Mouse (Mus musculus) cerebellum, postnatal 4 days (tissue): ENCODE measurements at regions not wholly inside any gene's neighbourhood (a gene's known extent, or its start where the extent isn't known, plus 50 kb on each side); places are given as distances from the start of the nearest gene placed in this dataset.

Source experiments
- DNase-seq, 2 experiments: peaks; one replicate each; pipeline ENCODE4 v3.0.0; 2022; ENCODE audit warnings: low spot score in 2 of 2, mixed read lengths in 1 of 2

DNA sequence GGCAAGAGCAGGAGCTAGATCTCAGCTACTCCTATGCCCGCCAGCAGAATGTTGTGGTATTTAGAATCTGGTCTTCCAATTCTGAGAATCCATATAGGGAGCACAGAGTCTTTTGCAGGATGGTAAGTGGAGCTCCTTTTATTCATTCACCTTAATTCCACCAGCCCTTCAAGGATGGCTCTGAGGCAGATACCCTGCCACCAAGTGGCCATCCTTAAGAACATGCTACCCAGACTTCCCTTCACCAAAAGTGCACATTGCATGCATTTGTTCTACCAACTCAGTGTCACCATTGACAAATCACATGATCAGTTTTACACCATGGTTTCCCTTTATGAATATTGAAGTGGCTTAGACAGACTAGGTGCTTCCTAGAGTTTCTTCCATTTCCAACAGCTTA lies 186.1 kb upstream of the Cd180 start:
- no peak for DNase-seq

DNA sequence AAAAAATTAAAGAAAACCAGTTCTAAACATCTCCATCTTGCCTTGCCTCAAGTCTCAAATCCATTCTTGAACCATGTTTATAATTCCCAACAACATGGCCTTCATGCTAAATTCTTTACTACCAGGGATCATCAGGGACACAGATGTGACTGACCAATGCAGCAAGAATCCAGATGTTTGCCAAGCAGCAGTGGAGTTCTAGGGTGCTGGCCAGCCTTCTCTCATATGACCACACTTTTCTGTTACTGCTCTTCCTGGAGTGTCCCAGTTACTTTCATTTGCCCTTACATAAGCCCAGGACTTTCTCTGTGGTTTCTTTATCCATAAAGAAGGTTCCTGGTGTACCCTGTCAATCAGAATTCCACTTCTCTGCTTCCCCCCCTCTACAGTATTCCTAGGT lies 185.4 kb upstream of the Cd180 start:
- DNase-seq: no peak

DNA sequence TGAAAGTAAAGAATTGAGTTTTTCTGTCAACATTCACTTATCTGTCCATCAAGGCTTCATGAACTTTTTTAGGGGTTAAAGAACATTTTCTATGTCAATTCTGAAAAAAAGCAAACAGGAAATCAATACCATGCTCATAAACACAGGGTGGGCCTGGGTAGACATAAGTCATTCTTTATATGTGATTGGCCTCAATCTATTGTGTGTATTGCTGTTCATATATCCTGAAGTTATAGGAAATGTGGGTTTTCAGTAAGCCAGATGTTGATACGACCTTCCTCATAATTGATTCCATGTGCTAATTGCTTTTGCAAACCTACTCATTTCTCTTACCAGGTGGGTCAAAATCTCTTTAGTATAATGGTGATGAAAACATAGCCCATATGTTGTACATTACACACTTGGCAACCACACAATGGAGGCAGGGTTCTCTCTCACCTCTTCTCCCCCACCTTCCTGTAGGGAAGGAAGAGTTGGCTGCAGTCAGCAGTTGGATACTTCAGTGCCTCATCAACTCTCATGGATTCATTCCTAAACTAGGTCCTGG lies 182.6 kb upstream of the Cd180 start:
- no peak for DNase-seq

DNA sequence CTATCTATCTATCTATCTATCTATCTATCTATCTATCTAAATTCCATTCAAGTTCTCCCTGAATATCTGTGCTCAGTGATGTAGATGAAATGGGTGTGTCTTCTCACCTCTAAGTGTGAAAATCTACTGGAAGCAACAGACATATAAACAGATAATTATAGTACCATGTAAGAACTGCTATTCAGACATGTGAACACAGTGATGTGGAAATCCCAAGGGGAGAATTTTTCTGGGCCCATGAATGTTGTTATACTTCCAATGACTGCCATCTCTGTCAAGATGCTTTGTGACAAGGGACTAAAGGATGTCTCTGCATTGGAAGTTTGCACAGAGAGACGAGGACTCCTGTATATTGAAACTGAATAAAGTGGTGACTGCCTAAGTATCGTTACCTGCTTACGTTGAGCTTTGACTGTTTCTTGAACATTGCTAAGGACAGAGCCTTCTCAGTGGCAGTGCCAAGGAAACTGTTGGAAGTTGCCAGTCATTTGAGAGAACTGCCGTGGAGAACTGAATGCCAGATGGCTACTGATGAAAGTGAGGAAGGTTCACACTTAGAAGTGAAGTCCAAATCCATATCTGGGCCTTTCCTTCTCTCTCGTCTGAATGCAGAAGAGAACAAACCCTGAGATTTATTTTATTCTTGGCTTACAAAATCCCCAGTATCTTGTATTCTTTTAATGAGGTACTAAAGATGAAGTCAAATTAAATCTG lies 175.0 kb upstream of the Cd180 start:
- DNase-seq: no peak

GRCm38 (mm10) chr13:102521427-102521826 lies 171.9 kb upstream of the Cd180 start:
- no peak for DNase-seq

DNA sequence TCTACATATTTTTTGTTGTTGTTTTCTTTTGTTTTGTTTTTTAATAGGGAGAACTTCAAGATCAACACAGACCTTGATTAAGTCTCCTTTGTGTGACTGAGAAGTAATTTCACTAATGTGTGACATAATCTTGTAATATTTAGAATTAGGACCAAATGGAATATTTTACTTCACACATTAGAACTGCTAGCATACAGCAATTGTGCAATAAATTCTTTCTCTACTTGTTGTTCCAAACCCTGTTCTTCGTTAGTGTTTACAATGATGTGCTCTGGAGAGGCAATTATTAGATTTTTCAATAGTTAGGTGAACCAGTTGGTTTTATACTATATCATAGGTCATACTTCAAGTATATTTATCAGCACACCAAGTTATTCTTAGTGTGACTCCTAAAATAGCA lies 171.3 kb upstream of the Cd180 start:
- DNase-seq: no peak

- DNase-seq: no peak
Observed at GRCm38 (mm10) chr13:102526621-102527140, 166.7 kb upstream of the Cd180 start.

GRCm38 (mm10) chr13:102533784-102534183 lies 159.6 kb upstream of the Cd180 start:
- DNase-seq: peak in 1 of 2 experiments; percentile 28

DNA sequence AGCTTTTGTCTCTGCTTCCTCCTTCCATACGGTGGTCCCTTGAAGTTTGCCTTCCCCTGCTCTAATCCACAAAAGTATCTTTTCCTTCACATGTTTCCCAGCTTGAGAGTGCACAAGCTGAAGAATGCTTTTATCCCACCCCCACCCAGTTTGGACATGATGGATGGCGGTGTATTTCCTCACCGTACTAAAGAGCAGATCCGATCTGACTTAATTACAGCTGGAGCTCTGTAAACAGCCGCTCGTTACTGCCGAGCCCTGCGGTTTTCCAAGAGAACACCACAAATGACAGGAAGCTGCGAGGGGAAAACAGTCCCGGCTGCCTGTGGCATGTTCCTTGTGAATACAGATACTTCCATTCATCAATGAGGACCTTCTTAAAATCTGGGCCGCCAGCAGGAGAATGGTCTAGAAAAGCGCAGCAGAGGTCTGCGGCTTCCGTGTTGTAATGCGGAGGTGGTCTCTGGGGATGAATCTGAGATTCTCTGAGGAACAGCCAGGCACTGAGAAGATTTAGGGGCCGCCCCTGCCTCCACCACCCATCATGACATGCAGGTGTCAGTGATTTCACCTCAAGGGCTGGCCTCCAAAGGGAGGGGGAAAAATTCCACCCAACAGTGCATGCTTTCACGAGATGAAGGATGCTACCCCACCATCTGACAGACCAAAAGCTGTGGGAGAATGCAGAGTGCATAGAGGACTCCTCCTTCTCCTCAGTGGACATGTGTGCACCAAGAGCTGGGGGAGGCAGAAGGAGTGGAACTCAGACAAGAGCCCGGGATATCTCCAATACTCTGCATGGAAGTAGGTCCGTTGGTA lies 155.7 kb upstream of the Cd180 start:
- no peak for DNase-seq

DNA sequence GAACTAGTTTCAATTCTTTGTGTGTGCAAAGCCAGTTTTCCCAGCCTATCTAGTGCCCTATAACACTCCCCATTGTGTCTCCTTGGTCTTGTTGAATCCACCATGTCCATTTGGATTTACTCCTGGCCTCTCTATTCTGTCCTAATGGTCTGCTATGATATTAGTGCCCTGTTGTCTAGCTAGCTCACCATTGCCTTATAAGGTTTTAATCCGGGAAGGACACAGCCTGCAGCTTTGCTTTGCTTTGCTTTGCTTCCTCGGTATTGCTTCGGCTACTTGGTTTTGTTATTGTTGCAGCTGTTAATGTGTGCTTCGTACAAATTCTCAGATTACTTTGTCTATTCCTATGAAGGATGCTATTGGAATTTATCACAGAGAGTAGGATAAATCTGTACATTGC lies 152.9 kb upstream of the Cd180 start:
- no peak for DNase-seq

GRCm38 (mm10) chr13:102544359-102545165 lies 148.8 kb upstream of the Cd180 start:
- no peak for DNase-seq

DNA sequence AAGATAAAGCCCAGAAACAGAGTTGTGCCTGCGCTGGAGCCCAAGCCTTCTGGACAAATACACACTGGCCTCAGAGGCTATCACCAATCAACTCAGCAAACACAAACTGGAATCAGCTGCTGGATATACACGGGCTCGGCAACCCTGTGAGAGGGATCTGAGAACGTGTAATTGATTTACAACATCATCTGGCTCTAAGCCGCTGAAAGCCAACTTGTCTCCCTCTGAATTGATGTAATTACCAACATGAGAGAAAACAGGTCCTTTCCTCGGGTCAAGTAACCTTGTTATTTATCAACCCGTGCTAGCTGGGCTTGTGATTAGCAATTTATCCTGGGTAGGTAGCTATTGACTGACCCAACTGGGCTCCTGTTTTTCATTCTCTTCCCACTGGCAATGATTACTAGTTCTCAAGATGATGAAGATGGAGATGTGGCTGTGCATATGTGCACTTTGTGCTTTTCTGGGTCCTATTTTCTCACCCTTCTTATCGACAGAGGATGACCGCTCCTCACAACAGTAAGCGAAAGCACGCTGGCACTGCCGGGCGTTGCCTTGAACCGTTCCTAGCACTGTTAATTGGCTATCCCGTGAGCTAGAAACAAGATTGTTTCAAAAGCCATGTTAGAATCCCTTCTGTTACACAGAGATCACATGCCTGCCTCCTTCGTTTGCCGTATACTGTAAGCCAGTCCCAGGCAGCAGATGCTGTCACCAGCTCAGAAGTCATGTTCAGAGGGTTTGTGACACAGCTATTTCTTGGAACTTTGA lies 147.3 kb upstream of the Cd180 start:
- DNase-seq: no peak

- no peak for DNase-seq
Observed at GRCm38 (mm10) chr13:102548252-102548651, 145.1 kb upstream of the Cd180 start.

DNA sequence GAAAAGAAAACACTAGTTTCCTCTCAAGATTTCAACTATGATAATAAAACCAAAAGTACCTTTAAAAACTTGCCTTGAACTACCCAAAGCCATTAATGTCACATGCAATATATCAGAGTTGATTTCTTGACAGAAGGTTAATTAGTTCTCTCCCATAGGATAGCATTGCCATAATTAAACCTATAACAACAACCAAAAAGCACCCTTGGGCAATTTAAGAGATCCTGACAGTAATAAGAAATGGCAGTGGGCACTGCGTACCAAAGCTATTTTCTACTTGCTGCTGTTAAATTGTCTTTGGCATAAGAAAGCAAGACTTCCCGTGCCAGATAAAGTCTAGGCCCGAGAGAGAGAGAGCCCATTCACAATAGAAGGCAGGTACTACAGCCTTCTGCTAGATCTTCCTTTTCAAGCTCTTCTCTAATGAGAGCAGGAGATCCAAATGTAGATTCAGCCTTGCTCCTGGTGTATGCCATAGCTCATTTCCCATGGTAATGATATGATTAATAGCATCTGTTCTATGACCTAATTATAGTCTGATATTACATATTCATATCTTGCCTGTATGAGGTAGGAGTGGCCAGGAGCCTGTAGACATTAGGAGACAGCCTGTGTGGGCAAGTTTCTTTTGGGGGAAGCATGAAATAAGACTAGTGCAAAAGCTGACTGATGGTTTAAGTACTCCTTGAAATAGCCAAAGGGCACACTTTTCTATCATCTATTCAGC lies 126.3 kb upstream of the Cd180 start:
- no peak for DNase-seq

- DNase-seq: no peak
Observed at GRCm38 (mm10) chr13:102569580-102569979, 123.8 kb upstream of the Cd180 start.

DNA sequence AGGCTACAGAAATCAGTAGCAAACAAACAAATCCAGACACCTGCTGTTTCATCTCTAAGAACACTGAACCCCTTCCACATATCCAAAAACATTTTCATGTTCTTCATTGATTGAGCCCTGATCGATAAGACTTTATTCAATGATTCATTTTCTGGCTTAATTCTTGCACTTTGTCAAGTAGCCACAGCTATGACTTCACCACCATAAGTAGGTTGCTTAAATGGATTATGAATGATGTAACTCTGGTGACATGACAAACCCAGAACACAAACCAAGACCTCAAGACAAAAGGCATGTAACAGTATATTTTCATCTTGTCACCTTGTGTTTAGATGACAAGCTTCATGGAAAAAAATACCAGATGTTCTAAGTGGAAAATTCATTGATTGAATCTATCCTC lies 123.1 kb upstream of the Cd180 start:
- DNase-seq: no peak

DNA sequence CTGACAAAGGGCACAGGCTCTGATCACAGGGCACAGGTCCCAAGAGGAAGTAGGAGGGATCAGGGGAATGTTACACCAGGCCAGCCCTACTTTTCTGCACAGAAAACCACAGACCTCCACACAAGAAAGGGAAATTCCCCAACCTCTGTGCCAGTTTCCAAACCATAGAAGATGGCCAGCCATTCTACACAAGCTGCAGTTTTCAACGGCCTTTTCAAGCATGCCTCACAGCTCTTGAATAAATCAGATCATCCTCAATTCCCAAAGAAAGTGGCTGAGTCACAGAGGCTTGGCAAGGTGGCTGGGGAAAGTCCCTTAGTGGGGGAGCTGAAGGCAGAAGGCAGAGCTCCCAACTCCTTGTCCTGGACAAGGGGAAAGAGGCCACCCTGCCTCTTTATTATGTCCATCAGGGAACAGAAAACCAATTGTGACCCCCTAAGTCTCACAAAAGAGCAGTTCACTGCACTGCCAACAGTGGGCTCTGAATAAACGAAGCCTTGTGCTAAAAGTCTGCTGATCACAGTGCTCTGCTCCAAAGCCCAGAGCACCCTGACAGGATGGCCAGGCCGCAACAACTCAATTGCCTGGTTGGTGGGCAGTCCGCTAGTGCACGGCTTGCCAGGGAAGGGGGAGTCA lies 120.0 kb upstream of the Cd180 start:
- DNase-seq: peak in 1 of 2 experiments; percentile 27

GRCm38 (mm10) chr13:102576871-102577662 lies 116.3 kb upstream of the Cd180 start:
- no peak for DNase-seq

DNA sequence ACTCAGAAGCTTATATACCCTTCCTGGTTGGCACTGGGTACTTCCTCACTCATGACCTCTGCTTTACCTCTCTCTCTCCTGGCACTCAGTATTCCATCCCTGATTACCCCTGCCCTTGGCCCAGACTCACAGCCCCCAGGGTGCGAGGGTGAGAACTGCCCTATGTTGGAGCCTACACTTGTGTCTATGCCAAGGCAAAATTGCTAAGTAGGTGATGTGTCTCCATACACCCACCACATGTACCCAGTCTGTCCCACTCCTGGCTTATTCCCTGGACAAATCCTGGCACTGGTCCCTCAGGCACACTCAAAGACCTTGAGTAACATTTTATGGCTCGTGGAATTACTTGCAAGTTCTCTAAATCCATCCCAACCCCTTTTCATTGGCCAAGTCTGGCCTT lies 114.5 kb upstream of the Cd180 start:
- DNase-seq: no peak
